Mouse (Mus musculus) frontal cortex, postnatal 14 days (tissue): ENCODE data around the gene AI837181.
"Not testable (repeated sequence)": the region's sequence is repeated elsewhere in the genome, so short reads cannot be mapped to it uniquely, and the experiment has no call there.

ENCODE experiments used
- DNase-seq, 2 experiments: peaks; one replicate each; pipeline ENCODE4 v3.0.0; 2022; ENCODE audit warnings: low spot score in 2 of 2

The AI837181 gene

DNA sequence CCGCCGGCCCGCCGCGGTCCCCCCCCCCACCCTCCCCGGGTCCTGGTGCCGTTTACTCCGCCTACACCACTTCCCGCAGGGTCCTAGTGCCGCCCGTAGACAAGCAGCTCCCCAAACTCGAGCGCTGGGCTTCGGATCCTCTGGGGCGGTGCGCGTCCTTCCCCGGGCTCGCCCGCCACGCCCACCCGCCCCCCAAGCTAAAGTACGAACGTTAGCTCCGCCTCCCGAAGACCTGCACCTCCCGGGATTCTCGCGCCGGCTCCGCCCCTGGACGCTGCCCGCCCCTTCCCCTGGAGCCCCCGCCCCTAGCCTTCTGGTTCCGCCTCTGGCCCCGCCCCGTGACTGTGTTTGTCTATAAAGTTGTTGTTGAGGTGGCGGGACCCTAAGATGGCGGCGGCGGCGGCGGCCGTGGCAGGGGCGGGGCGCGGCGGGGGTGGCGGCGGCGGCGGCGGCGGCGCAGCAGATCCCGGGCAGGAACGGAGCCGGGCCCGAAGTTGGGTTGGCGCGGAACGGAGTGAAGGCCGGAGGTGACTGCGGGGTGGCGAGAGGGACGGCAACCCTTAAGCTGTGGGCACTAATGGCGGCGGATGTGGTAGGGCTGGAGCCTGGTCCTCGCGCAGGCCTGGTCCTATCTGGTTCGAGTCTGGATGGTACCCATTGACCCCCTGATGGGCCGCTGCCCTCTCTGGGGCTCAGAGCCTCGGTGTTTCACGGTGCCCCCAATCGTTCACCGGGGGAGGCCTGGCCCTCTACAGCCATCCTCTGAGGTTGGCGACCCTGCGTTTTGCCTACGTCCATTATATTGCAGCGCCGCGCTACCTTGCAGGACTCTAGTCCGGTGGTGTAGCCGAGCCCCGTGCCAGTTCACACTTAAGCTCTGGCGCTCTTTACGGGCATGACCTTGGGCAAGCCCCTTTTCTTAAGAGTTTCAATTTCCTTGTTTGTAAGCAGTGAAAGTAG is at the start of gene AI837181, which contains the start of gene Drap1:
Gene AI837181 (plus strand): TSS at position 363 of the 960 bp plus-strand sequence.
Gene Drap1 (minus strand): TSS at position 198 of the 960 bp plus-strand sequence.
- DNase-seq: peak; percentile 81 to 87

GRCm38 (mm10) chr19:5377446-5377845 is 47.5 kb upstream of the AI837181 start:
- no peak for DNase-seq

DNA sequence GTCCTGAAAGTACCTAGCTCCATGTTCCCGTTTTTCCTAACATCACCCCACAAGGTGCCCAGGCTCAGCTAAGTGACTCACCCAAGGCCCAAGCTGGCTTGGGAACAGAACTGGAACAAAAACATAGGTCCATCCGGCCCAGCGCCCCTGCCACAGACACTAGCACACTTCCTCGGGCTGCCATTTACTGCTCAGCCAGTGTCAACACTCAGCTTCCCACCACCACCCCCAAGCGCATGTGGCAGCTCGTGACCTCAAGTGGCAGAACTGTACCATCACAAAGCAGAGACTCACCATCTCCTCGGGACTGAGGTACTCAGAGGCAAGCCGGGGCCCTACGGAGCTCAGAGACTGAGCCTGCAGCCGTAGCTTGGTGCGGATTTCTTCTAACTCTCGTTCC is 41.6 kb upstream of the AI837181 start:
- no peak for DNase-seq

DNA sequence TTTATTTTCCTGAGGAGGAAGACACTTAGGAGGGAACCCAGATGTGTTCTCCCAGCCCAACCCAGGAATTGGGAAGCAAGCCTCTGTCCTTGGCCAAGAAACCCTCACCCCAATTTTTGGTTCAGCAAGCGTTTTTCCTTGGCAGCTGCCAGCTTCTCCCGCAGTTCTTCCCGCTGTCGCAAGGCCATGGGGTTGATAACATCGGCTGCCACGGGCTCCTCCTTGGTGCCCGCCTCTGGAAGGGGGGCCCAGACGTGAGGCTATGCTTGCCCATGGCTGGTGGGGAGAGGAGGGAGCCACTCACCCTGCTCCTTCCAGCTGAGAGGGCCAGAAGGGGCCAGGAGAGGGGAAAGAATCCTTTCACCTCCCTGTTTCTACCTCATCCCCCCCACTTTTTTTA is 40.2 kb upstream of the AI837181 start:
- no peak for DNase-seq

DNA sequence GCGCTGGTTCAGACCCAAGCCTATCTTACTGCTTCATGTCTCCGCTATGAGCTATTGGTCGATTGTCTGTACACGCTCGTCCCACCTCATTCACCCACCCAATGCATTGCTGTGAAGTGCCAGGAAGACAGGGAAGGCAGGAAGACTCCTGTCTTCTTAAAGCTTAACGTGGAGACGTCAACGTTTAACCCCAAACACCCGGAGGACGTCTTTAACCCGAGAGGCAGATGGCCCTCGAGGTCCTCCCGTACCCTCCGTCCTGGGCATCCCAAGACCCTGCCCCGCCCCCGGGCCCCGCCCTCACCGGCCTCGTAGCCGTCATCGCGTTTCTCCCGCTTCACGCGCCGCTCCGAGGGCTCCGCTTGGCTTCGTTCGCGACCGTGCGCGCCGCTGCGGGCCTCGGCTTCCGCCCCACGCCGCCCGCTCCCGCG is 36.9 kb upstream of the AI837181 start:
- no peak for DNase-seq

DNA sequence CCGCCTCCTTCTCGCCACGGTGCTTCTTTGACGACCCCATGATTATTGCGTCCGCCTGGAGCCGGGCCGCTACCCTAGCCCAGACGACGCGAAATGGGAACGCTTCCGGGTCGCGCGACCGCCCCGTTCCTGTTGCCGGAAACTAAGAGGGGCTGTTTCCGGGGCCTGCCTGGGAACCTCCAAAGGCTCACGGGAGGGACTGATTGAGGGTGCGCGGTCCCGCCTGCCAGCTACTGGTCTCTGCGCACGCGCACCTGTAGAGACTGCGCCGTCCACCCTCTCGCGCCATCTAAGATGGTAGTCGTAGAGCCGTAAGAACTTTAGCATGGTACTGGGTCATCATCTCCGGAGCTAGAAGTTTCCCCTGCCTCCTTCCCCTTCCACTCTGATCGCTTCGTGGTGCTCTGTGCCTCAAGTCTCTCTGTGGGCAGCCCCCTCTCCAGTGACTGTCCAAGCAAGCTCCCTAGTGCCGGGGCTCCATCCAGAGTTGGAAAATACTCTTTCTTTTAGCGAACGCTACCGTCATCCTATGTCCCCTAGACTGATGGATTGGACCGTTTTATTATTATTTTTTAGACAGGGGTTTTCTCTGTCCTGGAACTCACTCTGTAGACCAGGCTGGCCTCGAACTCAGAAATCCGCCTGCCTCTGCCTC is 36.2 kb upstream of the AI837181 start, which contains the start of gene Sart1:
Gene Sart1 (minus strand): TSS at position 116 of the 655 bp plus-strand sequence.
- DNase-seq: peak; percentile 92

DNA sequence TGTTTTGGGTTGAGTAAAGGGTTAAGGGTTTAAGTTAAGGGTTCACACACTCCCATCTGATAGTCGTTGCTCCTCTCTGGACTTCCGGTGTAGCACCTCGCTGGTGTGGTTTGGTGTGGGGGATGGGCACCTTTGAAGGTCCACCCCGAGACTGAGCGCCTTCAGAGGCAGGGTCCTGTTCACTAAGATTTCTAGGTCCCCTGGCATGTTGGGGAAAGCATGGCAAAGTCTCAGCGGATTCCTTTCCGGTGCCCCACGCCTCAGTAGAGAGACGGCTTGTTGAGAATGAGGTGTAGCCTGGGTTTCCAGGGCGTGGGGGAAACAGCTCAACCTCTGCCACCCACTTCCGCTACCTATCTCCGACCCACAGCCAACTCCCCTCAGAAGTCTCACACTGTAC is 35.3 kb upstream of the AI837181 start:
- no peak for DNase-seq

GRCm38 (mm10) chr19:5390416-5390815 is 34.5 kb upstream of the AI837181 start:
- no peak for DNase-seq

GRCm38 (mm10) chr19:5392892-5393291 is 32.1 kb upstream of the AI837181 start:
- DNase-seq: no peak

- no peak for DNase-seq
These were observed 30.8 kb upstream of the AI837181 start for GRCm38 (mm10) chr19:5394168-5394567.

GRCm38 (mm10) chr19:5395371-5395770 is 29.6 kb upstream of the AI837181 start:
- DNase-seq: no peak

GRCm38 (mm10) chr19:5401073-5401472 is 23.9 kb upstream of the AI837181 start:
- DNase-seq: not testable (repeated sequence)

- DNase-seq: no peak
These were observed 22.7 kb upstream of the AI837181 start, which contains the start of gene Tsga10ip for GRCm38 (mm10) chr19:5402293-5402692. Gene Tsga10ip, minus strand, starts transcription at chr19:5402526.

DNA sequence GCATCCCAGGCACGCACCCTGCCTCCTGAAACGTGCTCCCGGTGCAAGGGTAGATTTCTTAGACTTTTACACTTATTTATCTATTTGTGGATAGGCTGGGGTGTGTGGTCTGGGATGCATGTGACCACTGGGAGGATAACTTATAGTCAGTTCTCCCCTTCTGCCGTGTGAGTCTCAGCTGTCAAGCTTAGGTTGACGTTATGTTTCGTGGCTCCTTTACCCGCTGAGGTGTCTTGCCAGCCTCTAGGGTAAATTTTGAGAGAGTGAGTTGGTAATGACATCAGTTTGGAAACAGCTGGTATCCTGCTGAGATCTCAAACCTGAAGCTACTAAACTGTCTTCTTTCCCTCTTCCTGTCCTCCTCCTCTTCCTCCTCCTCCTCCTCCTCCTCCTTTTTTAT is 19.0 kb upstream of the AI837181 start:
- DNase-seq: no peak

GRCm38 (mm10) chr19:5406531-5407126 is 18.3 kb upstream of the AI837181 start:
- DNase-seq: not testable (repeated sequence)

- peak in 1 of 2 experiments; percentile 29 for DNase-seq
These were observed 17.8 kb upstream of the AI837181 start for GRCm38 (mm10) chr19:5407133-5407532.

- no peak for DNase-seq
These were observed 16.6 kb upstream of the AI837181 start for GRCm38 (mm10) chr19:5408057-5409001.

- DNase-seq: no peak
These were observed 15.9 kb upstream of the AI837181 start for GRCm38 (mm10) chr19:5409068-5409467.

GRCm38 (mm10) chr19:5410641-5411040 is 14.3 kb upstream of the AI837181 start:
- DNase-seq: no peak

DNA sequence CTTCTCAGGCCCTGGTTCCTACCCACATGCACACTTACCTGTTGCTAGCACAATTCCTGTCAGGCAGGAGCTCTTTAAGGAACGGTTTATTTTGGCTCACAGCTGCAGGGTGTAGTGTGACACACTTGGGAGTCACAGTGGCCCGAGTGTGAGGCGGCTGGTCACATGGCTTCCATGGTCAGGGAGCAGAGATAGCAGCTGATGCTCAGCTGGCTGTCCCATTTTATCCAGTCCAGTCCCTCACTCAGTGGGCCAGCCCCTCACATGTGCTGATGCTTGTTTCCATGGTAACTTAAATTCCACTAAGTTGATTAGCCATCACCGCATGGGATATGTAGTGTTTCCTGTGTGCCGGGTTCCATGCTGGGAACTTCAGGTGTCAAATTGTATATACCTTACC is 13.0 kb upstream of the AI837181 start:
- DNase-seq: no peak

GRCm38 (mm10) chr19:5413840-5414239 is 11.1 kb upstream of the AI837181 start:
- DNase-seq: no peak
